Mouse (Mus musculus): ENCODE data around the gene Lce3c. TPM values are rescaled to one million over a fixed set of nuclear protein-coding genes. Genes with fewer than 3 reads are reported as not detected.
A peak's percentile ranks its signal among the peaks of the same experiment; 100 is the strongest.

Lce3c gene
- total RNA-seq (2021): not detected
- not detected in 2 replicates for polyA plus RNA-seq (2012; rRNA removed)
- long read RNA-seq: 0 reads

DNA sequence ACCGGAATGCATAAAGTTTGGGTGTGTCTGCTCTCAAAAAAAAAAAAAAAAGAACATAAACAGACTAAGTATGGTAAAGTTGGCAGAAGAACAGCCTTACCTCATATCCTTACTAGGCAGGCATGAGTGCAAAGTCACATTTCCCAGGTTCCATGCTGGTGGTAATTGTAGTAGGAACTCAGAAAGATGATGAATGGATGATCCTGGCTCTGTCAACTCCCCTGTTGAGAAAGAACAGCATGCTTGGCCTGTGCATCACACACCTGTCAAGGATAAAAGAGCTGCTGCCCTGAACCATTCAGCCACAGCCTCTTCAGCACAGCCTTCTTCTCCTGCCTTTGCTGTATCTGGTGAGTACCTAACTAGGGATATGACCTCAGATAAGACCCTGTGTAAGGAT lies at the start of gene Lce3c:
Gene Lce3c (plus strand): TSS at position 301 of the 400 bp plus-strand sequence.
- DNase-seq: no peak

DNA sequence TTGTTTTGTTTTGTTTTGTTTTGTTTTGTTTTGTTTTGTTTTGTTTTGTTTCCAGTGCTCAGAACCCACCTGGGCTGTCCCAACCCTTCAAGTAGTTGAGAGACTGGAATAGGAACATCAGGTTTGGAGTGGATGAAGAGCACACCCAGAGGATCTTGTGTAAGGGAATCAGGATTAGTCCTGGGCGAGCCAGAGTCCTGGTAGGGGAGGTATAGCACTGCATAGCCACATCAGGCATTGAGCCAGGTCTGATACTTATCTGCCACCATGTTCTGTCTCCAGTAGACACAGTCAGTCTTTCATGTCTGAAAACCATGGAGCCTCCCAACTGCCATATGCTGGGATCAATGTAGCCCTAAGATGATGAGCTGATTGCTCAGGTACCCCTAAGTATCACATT lies 49.8 kb upstream of the Lce3c start:
- DNase-seq: no peak

DNA sequence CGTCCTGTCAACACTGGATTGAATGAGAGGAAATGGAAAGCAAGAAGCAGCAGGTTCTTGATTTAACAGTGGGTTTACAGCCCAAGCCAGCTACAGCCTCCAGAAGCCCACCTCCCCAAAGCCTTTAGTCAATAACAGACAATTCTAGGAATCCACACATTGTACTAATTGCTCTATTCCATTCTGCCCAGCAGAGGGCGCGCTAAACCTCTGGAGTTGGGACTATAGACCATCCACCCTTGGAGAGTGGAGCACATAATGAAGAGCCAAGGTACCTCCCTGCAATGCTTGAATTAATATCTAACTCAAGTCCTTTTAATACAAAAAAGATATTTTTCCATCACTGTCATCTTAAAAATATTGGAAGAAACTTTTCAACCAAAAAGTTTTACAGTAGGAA lies 41.3 kb upstream of the Lce3c start:
- DNase-seq: no peak

DNA sequence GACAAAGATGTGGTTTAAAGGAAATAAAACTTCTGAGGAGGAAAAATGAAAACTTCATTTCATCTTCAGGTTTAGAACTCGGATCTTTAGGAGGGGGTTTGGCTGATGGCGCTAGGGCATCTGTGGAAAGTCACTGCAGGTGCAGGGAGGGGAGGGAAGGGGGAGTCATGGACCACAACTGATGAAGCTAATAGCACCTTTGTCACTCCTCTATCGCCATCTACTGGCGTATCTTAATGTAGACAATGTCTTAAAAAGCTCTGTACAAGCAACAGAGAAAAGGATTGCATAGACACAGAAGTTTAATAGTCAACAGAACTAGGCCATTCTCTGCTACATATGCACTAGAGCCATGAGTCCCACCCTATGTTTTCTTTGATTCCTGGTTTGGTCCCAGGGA lies 40.6 kb upstream of the Lce3c start:
- no peak for DNase-seq

DNA sequence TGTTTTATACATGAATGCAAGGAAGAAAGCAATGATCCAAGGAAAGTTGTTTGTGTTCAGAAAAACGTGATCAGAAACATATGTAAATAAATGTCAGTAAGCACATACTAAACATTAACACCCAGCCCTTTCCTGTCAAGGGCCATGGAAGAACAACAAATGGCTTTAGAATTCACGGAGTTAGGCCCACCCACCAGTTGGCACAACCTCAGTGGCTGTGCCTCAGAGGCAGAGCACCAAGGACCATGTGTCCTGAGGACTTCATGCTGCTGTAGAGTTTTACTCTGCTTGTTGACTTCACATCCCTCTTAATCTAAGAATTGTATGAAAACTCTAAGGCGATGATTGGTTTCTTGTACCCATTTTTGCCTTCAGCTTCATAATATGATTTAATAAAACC lies 39.1 kb upstream of the Lce3c start:
- no peak for DNase-seq

DNA sequence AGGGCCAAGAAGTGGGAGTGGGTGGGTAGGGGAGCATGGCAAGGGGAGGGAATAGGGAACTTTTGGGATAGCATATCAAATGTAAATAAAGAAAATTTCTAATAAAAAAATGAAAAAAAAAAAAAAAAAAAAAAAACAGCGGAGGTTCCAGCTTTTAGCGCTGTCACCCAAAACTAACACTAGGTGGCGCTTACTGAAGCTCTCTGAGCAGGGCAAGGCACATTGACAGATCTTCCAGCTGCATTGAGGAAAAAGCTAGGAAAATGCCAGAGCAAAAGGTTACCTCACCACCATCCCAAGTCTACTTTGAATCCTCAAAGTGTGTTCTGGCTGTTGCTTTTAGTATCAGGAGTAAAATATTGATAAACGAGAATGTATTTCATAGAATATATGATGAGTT lies 36.7 kb upstream of the Lce3c start:
- DNase-seq: no peak

DNA sequence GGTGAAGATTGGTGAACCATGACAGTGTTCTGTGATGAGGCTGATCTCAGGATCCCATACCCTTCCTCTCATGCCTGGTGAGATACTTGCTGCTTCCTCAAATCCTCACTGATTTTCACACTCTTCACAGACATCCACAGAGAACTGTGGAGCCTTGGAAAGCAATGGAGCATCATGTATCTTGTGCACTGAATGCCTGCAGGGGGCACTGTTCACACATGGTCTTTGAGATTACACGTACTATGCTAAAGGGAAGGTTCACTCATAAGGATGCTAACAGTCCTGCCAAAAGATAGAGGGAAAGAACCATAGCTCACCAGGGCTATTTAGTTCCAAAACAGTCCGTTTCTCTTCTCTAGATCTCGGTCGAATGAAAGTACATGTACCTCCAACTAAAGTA lies 23.9 kb upstream of the Lce3c start:
- peak; percentile 2 for DNase-seq

DNA sequence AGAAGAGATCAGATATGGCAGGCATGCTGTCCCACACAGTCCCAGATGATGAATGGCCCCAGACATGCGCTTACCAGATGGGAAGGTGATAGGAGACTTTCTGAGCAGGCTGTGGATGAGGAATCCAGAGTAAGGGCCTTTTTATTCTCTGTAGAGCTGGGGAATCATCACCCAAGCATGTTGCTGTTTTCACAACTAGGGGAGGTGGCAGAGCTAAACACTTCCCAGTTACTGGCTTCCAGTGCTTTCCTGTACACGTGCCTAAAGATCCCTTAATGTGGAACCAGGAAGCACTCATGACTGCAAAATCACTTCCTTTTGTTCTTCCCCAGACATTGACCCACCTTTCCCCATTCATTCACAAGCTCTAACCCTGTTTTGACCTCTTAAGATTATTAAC lies 18.2 kb upstream of the Lce3c start, which contains the start of gene Lce3a:
Gene Lce3a (minus strand): TSS at position 101 of the 400 bp plus-strand sequence.
- no peak for DNase-seq

DNA sequence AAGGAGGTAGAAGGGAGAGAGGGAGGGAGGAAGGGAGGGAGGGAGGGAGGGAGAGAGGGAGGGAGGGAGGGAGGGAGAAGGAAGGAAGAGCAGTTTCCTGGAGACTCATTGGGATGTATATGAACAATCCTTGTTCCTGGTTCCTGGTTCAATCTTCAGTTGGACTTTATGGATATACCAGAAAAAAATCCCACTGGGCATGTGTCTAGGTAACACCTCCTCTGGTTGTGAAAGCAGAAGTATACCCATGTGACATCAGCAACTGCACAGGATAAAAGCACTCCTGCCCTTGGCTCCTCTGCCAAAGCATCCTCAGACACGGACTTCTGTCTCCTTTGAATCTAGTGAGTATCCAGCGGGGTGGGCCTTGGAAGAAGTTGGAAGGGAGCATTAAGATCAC lies 11.6 kb upstream of the Lce3c start, which contains the start of gene Lce3b:
Gene Lce3b (plus strand): TSS at position 301 of the 400 bp plus-strand sequence.
- no peak for DNase-seq

DNA sequence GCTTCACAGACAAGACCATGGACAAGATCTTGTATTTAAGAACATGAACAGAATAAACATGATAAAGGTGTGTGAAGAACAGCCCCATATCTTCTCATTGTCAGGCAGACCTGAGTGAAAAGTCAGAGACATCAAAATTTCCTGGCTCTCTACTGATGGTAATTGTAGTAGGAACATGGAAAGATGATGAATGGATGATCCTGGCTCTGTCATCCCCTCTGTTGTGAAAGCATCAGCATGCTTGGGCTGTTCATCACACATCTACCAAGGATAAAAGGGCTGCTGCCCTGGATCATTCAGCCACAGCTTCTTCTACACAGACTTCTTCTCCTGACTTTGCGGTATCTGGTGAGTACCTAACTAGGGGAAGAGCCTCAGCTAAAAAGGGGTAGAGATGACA lies 12.8 kb downstream of the Lce3c start, which contains the start of gene Lce3d:
Gene Lce3d (plus strand): TSS at position 301 of the 400 bp plus-strand sequence.
- DNase-seq: no peak

DNA sequence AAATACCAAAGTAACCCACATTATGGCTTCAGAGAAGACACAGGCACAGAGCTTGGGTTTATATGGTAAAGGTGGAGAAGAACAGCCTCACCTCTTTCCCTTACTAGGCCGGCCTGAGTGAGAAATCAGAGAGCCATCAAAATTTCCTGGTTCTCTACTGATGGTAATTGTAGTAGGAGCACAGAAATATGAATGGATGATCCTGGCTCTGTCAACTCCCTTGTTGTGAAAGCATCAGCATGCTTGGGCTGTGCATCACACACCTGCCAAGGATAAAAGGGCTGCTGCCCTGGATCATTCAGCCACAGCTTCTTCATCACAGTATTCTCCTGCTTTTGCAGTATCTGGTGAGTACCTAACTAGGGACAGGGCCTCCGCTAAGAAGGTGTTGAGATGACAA lies 22.5 kb downstream of the Lce3c start, which contains the start of gene Lce3e:
Gene Lce3e (plus strand): TSS at position 301 of the 400 bp plus-strand sequence.
- DNase-seq: no peak

DNA sequence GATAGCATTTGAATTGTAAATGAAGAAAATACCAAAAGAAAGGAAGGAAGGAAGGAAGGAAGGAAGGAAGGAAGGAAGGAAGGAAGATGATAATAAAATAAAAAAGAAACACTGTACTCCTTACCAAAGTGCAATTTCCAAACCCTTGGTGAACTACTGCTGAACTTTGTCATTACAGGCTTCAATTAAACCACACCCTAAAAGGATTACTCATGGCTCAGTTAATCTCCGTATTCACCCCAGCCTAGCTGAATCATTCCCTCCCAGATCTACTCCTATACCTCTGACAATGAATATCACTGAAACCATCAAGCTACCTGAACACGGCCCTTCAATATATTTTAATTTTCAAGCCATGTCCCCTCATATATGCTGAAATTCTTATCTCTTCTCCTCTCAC lies 34.2 kb downstream of the Lce3c start:
- no peak for DNase-seq

DNA sequence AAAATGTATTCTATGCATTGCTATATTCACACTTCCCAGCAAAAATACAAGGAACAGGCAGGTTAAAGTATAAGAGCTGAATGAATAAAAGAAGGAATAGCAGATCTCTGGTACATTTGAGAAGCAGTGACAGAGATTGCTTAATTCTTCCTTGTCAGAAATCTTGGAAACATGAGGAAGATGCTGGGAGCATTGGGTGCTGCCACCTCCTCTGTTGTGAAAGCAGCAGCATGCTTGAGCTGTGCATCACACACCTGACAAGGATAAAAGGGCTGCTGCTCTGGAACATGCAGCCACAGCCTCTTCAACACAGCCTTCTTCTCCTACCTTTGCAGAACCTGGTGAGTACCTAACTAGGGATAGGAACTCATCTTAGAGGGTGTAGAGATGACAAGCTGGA lies 47.6 kb downstream of the Lce3c start, which contains the start of gene Lce3f:
Gene Lce3f (plus strand): TSS at position 301 of the 400 bp plus-strand sequence.
- no peak for DNase-seq

Other genes starting within 250 kb of the Lce3c start
- gene Lce1e, start 235.4 kb upstream of the Lce3c start, total RNA-seq (2021): not detected
- not detected in 2 replicates for gene Lce1e, start 235.4 kb upstream of the Lce3c start, polyA plus RNA-seq (2012; rRNA removed)
- gene Lce1f, start 224.1 kb upstream of the Lce3c start, total RNA-seq (2021): not detected
- not detected in 2 replicates for gene Lce1f, start 224.1 kb upstream of the Lce3c start, polyA plus RNA-seq (2012; rRNA removed)
- not detected for gene Gm38119, start 205.4 kb upstream of the Lce3c start, total RNA-seq (2021)
- not detected in 2 replicates for gene Gm38119, start 205.4 kb upstream of the Lce3c start, polyA plus RNA-seq (2012; rRNA removed)
- gene Lce1g, start 192.1 kb upstream of the Lce3c start, total RNA-seq (2021): not detected
- 0.12 TPM in 1 of 2 replicates, not detected in the other for gene Lce1g, start 192.1 kb upstream of the Lce3c start, polyA plus RNA-seq (2012; rRNA removed)
- not detected for gene Lce1h, start 179.4 kb upstream of the Lce3c start, total RNA-seq (2021)
- not detected in 2 replicates for gene Lce1h, start 179.4 kb upstream of the Lce3c start, polyA plus RNA-seq (2012; rRNA removed)
- not detected for gene Lce1i, start 165.6 kb upstream of the Lce3c start, total RNA-seq (2021)
- gene Lce1i, start 165.6 kb upstream of the Lce3c start, polyA plus RNA-seq (2012; rRNA removed): not detected in 2 replicates
- not detected for gene Lce1j, start 154.0 kb upstream of the Lce3c start, total RNA-seq (2021)
- gene Lce1j, start 154.0 kb upstream of the Lce3c start, polyA plus RNA-seq (2012; rRNA removed): not detected in 2 replicates
- not detected for gene Lce1k, start 136.6 kb upstream of the Lce3c start, total RNA-seq (2021)
- not detected in 2 replicates for gene Lce1k, start 136.6 kb upstream of the Lce3c start, polyA plus RNA-seq (2012; rRNA removed)
- not detected for gene Kprp, start 117.2 kb upstream of the Lce3c start, total RNA-seq (2021)
- not detected in 2 replicates for gene Kprp, start 117.2 kb upstream of the Lce3c start, polyA plus RNA-seq (2012; rRNA removed)
- gene Lce1l, start 93.2 kb upstream of the Lce3c start, total RNA-seq (2021): not detected
- gene Lce1l, start 93.2 kb upstream of the Lce3c start, polyA plus RNA-seq (2012; rRNA removed): not detected in 2 replicates
- gene 2310050C09Rik, start 74.3 kb upstream of the Lce3c start, total RNA-seq (2021): not detected
- gene 2310050C09Rik, start 74.3 kb upstream of the Lce3c start, polyA plus RNA-seq (2012; rRNA removed): not detected in 2 replicates
- not detected for gene Lce3a, start 18.3 kb upstream of the Lce3c start, total RNA-seq (2021)
- gene Lce3a, start 18.3 kb upstream of the Lce3c start, polyA plus RNA-seq (2012; rRNA removed): not detected in 2 replicates
- gene Lce3b, start 11.5 kb upstream of the Lce3c start, total RNA-seq (2021): not detected
- gene Lce3b, start 11.5 kb upstream of the Lce3c start, polyA plus RNA-seq (2012; rRNA removed): not detected in 2 replicates
- not detected for gene Lce3d, start 12.9 kb downstream of the Lce3c start, total RNA-seq (2021)
- not detected in 2 replicates for gene Lce3d, start 12.9 kb downstream of the Lce3c start, polyA plus RNA-seq (2012; rRNA removed)
- not detected for gene Lce3e, start 22.6 kb downstream of the Lce3c start, total RNA-seq (2021)
- not detected in 2 replicates for gene Lce3e, start 22.6 kb downstream of the Lce3c start, polyA plus RNA-seq (2012; rRNA removed)
- not detected for gene Lce3f, start 47.7 kb downstream of the Lce3c start, total RNA-seq (2021)
- gene Lce3f, start 47.7 kb downstream of the Lce3c start, polyA plus RNA-seq (2012; rRNA removed): not detected in 2 replicates
- not detected for gene Crct1, start 71.2 kb downstream of the Lce3c start, total RNA-seq (2021)
- gene Crct1, start 71.2 kb downstream of the Lce3c start, polyA plus RNA-seq (2012; rRNA removed): not detected in 2 replicates
- not detected for gene Lce1m, start 74.6 kb downstream of the Lce3c start, total RNA-seq (2021)
- not detected in 2 replicates for gene Lce1m, start 74.6 kb downstream of the Lce3c start, polyA plus RNA-seq (2012; rRNA removed)
- not detected for gene Gm4858, start 124.3 kb downstream of the Lce3c start, total RNA-seq (2021)
- not detected in 2 replicates for gene Gm4858, start 124.3 kb downstream of the Lce3c start, polyA plus RNA-seq (2012; rRNA removed)
- gene Crnn, start 200.3 kb downstream of the Lce3c start, total RNA-seq (2021): not detected
- gene Crnn, start 200.3 kb downstream of the Lce3c start, polyA plus RNA-seq (2012; rRNA removed): not detected in 2 replicates